Mouse (Mus musculus) lung, embryonic 15.5 days (tissue): Measurements from ENCODE around the gene Dusp7. TPM values are rescaled to one million over a fixed set of nuclear protein-coding genes. Genes with fewer than 3 reads are reported as not detected.

ENCODE experiments used
- ATAC-seq: fragments of 200-750 bp; cut with Nextera tagmentation; 2 replicates; pipeline ENCODE4 v1.8.0; 2017; ENCODE audit warnings: moderate number of reproducible peaks, borderline replicate concordance; ENCODE audit not compliant: low FRiP score, low TSS enrichment; ENCODE audit errors: extremely low read depth
- H3K27ac ChIP-seq: fragments of 300-500 bp; sonication (generic); 2 replicates; pipeline ENCODE4 v1.5.1; 2015; ENCODE audit warnings: moderate library complexity, mild to moderate bottlenecking, inconsistent platforms
- H3K27me3 ChIP-seq: fragments of 300-500 bp; sonication (generic); 2 replicates; pipeline ENCODE4 v1.6.1; 2015; ENCODE audit warnings: inconsistent platforms
- H3K36me3 ChIP-seq: fragments of 300-500 bp; sonication (generic); 2 replicates; pipeline ENCODE4 v1.6.1; 2015; ENCODE audit warnings: inconsistent platforms
- H3K4me1 ChIP-seq: fragments of 300-500 bp; sonication (generic); 2 replicates; pipeline ENCODE4 v1.6.1; 2015; ENCODE audit warnings: inconsistent platforms
- H3K4me2 ChIP-seq: fragments of 300-500 bp; sonication (generic); 2 replicates; pipeline ENCODE4 v1.6.1; 2015; ENCODE audit warnings: inconsistent platforms, mild to moderate bottlenecking, moderate library complexity
- H3K4me3 ChIP-seq: fragments of 300-500 bp; sonication (generic); 2 replicates; pipeline ENCODE4 v1.5.1; 2015; ENCODE audit warnings: mild to moderate bottlenecking, inconsistent platforms
- H3K9ac ChIP-seq: fragments of 300-500 bp; sonication (generic); 2 replicates; pipeline ENCODE4 v1.6.1; 2015; ENCODE audit warnings: inconsistent platforms
- H3K9me3 ChIP-seq: fragments of 300-500 bp; sonication (generic); 2 replicates; pipeline ENCODE4 v1.6.1; 2016; ENCODE audit warnings: inconsistent platforms
- WGBS: fragments of 180-500 bp; shearing (Covaris S2); methylation state at CpG from one replicate; pipeline ENCODE4 v1.1.7; 2015; 5-methylcytosine and 5-hydroxymethylcytosine counted together
- polyA plus RNA-seq: library from polyadenylated mRNA; unstranded; fragments of >200 nt; fragmentation: Nextera tagmentation; extraction: Ambion mirVana; gene quantifications from 2 replicates; pipeline ENCODE4 v1.2.1, GENCODE M21; 2015

The Dusp7 gene
- polyA plus RNA-seq, result 16.5 and 17.5 TPM in 2 replicates

DNA sequence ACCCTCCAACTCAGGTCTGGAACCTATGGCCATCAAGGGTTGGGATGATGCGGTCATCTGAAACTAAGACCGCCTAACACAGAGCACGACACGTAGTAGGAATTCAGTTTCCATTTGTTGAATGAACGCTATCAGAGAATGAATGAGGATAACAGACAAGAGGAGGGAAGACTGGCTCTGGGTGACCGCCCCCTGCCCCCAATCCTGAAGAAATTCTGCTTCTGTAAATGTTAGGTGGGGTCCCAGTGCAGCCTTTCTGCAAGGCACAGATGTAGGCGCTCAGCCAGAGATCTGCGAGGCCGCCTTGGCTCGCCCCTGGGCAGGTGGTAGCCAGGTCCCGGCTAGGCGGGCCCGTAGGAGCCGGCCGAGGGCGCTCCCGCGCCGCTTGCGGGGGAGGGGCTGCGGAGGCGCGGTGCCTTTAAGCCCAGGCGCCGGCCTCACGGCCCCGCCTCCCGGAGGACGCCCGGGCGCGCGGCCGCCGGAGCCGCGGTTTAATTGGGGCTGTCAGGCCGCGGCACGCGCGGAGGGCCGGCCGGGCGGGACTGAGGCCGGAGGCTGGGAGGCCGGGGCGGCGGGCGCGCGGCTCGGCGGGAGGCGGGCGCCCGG is at the start of gene Dusp7:
Gene Dusp7 (plus strand): TSS at position 521 of the 606 bp plus-strand sequence.
- Histone ChIP-seq H3K27ac (peak within 1 kb of the TSS; percentile 98), H3K4me2 (peak within 1 kb of the TSS; percentile 99), H3K9me3 (no peaks in the 10 kb centered on the region), H3K36me3 (peaks cover 13% of the 10 kb centered on the region; the same call in 1 of the 2 replicates), H3K4me1 (peaks cover 48% of the 10 kb centered on the region), H3K27me3 (no peaks in the 10 kb centered on the region), H3K9ac (peak within 1 kb of the TSS; percentile 93), H3K4me3 (peak within 1 kb of the TSS; percentile 98)
- peak; percentile 78 for ATAC-seq
- WGBS, result under 1% methylated on average over 53 of the region's 57 CpGs

DNA sequence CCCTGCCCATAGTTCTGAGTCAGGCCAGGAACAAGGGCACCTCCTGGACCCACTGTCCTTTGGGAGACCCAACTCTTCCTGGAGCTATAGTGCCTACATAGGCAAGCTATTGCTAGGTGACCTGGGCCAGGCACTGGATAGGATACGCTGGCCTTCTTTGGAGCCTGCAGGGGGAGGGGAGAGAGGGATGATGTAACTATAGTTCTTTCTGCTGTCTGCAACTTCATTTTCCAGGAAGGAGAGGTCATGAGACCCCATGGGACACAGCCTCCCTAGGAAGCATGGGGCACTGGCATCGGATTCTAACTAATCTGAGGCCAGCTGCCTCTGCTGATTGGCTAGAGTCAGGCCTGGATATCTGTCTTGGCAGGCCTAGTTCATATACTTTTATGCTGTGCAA is 49.3 kb upstream of the Dusp7 start:
- no peak overlapping the region for H3K9ac ChIP-seq
- no peaks in the 10 kb centered on the region for H3K9me3 ChIP-seq
- H3K36me3 ChIP-seq, result no peaks in the 10 kb centered on the region
- no peak overlapping the region for H3K4me3 ChIP-seq
- ATAC-seq, result no peak; the same call in 1 of the 2 replicates
- H3K27ac ChIP-seq, result no peak overlapping the region
- H3K4me1 ChIP-seq, result peaks cover 34% of the 10 kb centered on the region
- no peaks in the 10 kb centered on the region for H3K27me3 ChIP-seq
- 42% methylated on average over 2 of the region's 2 CpGs for WGBS
- H3K4me2 ChIP-seq, result no peak overlapping the region

DNA sequence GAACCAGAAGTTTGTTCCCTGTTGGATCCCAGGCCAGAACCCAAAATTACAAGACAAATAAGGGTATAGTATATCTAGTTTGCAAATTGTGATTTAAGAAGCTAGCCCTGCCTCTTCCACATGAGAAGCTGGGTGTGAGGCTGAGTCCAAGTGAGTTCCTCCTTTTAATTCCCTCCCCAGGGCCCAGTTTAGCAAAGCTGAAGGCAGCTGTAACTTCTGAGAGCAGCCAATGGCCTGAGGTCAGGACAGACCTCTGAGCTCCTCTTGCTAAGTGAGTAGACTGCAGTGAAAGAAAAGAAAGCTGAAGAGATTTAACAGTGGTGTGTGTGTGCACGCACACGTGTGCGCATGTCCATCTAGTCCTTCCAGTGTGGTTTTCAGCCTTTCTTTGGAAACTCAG is 45.9 kb upstream of the Dusp7 start:
- WGBS, result 75% methylated on average over 3 of the region's 3 CpGs
- H3K27ac ChIP-seq, result peak overlapping the region; percentile 56
- no peak overlapping the region for H3K4me2 ChIP-seq

DNA sequence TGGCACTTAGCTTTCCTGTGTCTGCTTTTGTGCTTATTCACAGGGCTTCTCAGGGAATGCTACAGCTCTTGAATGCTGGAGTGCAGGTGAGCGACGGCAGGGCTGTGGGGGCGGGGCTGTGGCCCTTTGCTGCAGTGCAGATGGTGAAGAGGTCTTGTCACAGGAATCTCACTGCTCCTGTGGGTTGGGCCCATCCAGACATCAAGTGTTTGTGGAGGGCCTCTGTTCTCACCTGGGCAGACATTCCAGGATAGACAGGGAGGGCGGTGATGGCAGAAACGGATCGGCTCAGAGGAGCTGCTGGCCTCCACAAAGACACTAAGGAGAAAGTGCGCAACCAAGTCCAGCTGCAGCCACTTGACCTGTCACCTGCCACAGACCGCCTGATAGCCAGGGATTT is 42.2 kb upstream of the Dusp7 start:
- Histone ChIP-seq H3K4me1 (peaks cover 43% of the 10 kb centered on the region), H3K9me3 (no peaks in the 10 kb centered on the region), H3K4me2 (no peak overlapping the region), H3K27me3 (no peaks in the 10 kb centered on the region), H3K27ac (peak overlapping the region; percentile 83), H3K4me3 (no peak overlapping the region), H3K36me3 (no peaks in the 10 kb centered on the region), H3K9ac (no peak overlapping the region)
- 53% methylated on average over 8 of the region's 8 CpGs for WGBS
- peak; percentile 64; the same call in 1 of the 2 replicates for ATAC-seq

More for the DNA sequence above, 45.9 kb upstream of the Dusp7 start:
- Histone ChIP-seq H3K4me3 (no peak overlapping the region), H3K4me1 (peaks cover 43% of the 10 kb centered on the region), H3K36me3 (no peaks in the 10 kb centered on the region), H3K9ac (no peak overlapping the region), H3K27me3 (no peaks in the 10 kb centered on the region), H3K9me3 (no peaks in the 10 kb centered on the region)
- no peak for ATAC-seq

DNA sequence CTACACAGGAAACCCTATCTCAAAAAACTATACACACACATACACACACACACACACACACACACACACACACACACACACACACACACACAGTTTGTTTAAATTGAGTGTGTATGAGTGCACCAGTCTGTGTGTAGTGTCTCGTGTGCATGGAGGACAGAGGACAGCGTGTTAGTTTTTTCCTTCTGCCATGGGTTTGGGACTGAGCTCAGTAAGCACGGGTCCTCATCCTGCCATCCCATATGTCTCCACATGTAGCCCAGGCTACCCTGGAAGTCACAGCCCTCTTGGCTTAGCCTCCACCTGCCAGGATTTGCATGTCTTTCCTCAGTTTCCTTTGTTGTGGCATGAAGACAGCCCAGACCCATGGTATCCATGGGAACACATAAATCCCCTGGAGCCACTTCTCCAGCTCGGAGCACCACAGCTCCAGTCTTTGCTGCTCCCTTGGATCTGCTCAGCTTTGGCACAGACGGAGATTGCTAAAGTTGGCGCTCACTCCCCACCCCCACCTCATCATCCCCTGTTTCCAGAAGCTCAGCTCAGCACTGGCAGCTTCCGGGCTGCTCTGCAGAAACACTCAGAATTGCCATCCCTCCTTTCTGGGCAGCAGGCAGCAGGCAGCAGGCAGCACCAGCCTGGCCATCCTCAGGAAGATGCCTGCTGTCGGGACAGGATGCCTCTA is 41.2 kb upstream of the Dusp7 start:
- no peak overlapping the region for H3K4me3 ChIP-seq
- peak overlapping the region; percentile 83 for H3K27ac ChIP-seq
- 76% methylated on average over 8 of the region's 8 CpGs for WGBS
- no peaks in the 10 kb centered on the region for H3K36me3 ChIP-seq
- peaks cover 42% of the 10 kb centered on the region for H3K4me1 ChIP-seq
- no peak overlapping the region for H3K9ac ChIP-seq
- ATAC-seq, result no peak
- no peak overlapping the region for H3K4me2 ChIP-seq
- no peaks in the 10 kb centered on the region for H3K9me3 ChIP-seq
- H3K27me3 ChIP-seq, result no peaks in the 10 kb centered on the region

- Histone ChIP-seq H3K4me2 (no peak overlapping the region), H3K9me3 (no peaks in the 10 kb centered on the region), H3K36me3 (no peaks in the 10 kb centered on the region), H3K9ac (no peak overlapping the region), H3K27ac (peak overlapping the region; percentile 83), H3K4me1 (peaks cover 34% of the 10 kb centered on the region), H3K27me3 (no peaks in the 10 kb centered on the region), H3K4me3 (no peak overlapping the region)
- ATAC-seq, result peak; percentile 61
- 37% methylated on average over 7 of the region's 7 CpGs for WGBS
Measured at GRCm38 (mm10) chr9:106328068-106328610, 40.3 kb upstream of the Dusp7 start.

- no peak overlapping the region for H3K4me2 ChIP-seq
- no peaks in the 10 kb centered on the region for H3K9me3 ChIP-seq
- 58% methylated on average over 5 of the region's 5 CpGs for WGBS
- H3K27ac ChIP-seq, result peak overlapping the region; percentile 83
- H3K9ac ChIP-seq, result no peak overlapping the region
- 0 out of 2 replicates have a peak, but pooled peaks have one; percentile 8 for ATAC-seq
- no peaks in the 10 kb centered on the region for H3K27me3 ChIP-seq
- H3K36me3 ChIP-seq, result no peaks in the 10 kb centered on the region
- H3K4me1 ChIP-seq, result peaks cover 32% of the 10 kb centered on the region
- H3K4me3 ChIP-seq, result no peak overlapping the region
Measured at GRCm38 (mm10) chr9:106328772-106329511, 39.5 kb upstream of the Dusp7 start.

- Histone ChIP-seq H3K4me3 (no peak overlapping the region), H3K27me3 (no peaks in the 10 kb centered on the region), H3K9ac (no peak overlapping the region), H3K27ac (no peak overlapping the region), H3K4me1 (peaks cover 31% of the 10 kb centered on the region), H3K36me3 (no peaks in the 10 kb centered on the region), H3K4me2 (no peak overlapping the region), H3K9me3 (no peaks in the 10 kb centered on the region)
- ATAC-seq, result no peak
- 68% methylated on average over 3 of the region's 3 CpGs for WGBS
Measured at GRCm38 (mm10) chr9:106332746-106333145, 35.7 kb upstream of the Dusp7 start.

DNA sequence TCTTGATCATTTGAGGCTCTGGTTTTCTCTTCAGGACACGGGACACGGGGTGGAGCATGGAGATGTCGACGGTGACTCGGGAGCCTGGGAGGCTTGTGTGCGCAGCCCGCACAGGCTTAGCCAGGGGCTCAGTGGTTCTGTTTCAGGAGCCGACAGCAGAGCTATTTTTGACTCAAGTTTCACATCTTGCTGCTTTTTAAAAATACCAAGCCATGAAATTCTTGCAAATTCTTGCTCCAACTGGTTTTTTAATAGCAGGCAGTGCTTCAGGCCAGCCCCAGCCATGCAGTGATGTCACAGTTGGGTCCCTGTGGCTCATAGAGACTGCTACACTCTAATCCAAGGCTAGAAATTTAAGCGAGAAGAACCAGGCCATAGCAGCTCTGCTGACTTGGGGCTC is 30.8 kb upstream of the Dusp7 start:
- Histone ChIP-seq H3K9me3 (no peaks in the 10 kb centered on the region), H3K27ac (peak overlapping the region; percentile 34; the same call in 1 of the 2 replicates), H3K36me3 (no peaks in the 10 kb centered on the region), H3K9ac (no peak overlapping the region), H3K4me3 (no peak overlapping the region), H3K4me2 (no peak overlapping the region), H3K4me1 (peaks cover 47% of the 10 kb centered on the region), H3K27me3 (no peaks in the 10 kb centered on the region)
- WGBS, result 80% methylated on average over 9 of the region's 9 CpGs
- ATAC-seq, result no peak

GRCm38 (mm10) chr9:106338462-106339172 is 29.8 kb upstream of the Dusp7 start:
- Histone ChIP-seq H3K4me2 (no peak overlapping the region), H3K9ac (no peak overlapping the region), H3K36me3 (no peaks in the 10 kb centered on the region), H3K4me3 (no peak overlapping the region), H3K27ac (peak overlapping the region; percentile 34), H3K4me1 (peaks cover 47% of the 10 kb centered on the region), H3K27me3 (no peaks in the 10 kb centered on the region), H3K9me3 (no peaks in the 10 kb centered on the region)
- WGBS, result 22% methylated on average over 10 of the region's 10 CpGs
- 0 out of 2 replicates have a peak, but pooled peaks have one; percentile 28 for ATAC-seq

- ATAC-seq, result peak; percentile 24; the same call in 1 of the 2 replicates
- Histone ChIP-seq H3K4me1 (peaks cover 47% of the 10 kb centered on the region), H3K9me3 (no peaks in the 10 kb centered on the region), H3K4me2 (no peak overlapping the region), H3K36me3 (no peaks in the 10 kb centered on the region), H3K27ac (peak overlapping the region; percentile 34), H3K4me3 (no peak overlapping the region), H3K9ac (no peak overlapping the region), H3K27me3 (no peaks in the 10 kb centered on the region)
- WGBS, result 52% methylated on average over 6 of the region's 6 CpGs
Measured at GRCm38 (mm10) chr9:106339173-106339558, 29.3 kb upstream of the Dusp7 start.
